Mouse (Mus musculus): ENCODE data around the gene Hsp90aa1. TPM values are rescaled to one million over a fixed set of nuclear protein-coding genes. Genes with fewer than 3 reads are reported as not detected.
"Not testable (repeated sequence)": the region's sequence is repeated elsewhere in the genome, so short reads cannot be mapped to it uniquely, and the experiment has no call there.

Gene Hsp90aa1
- polyA plus RNA-seq (2021), result 576 TPM

GRCm38 (mm10) chr12:110702556-110702955 is at the start of gene Hsp90aa1:
Hsp90aa1 (minus strand) TSS chr12:110702728.
- DNase-seq (ENCODE audit: low read depth, low spot score) (no peak), ATAC-seq (no peak)
- POLR2A ChIA-PET, result interaction anchor here (1.0 kb wide), 1 partner anchor 34 kb away, joined by 3 read pairs; no protein-coding TSS in a partner anchor
- TF ChIP-seq CTCF (IDR thresholded peaks at IDR 0.05), result no peak
- H3K27me3 ChIP-seq, result no peaks in the 10 kb centered on the region
- in situ Hi-C loops (cut with MboI; ENCODE audit: low pct_unique_long_range_greater_than_20kb), result no loop called here
- CTCF ChIA-PET, result interaction anchor here (1.0 to 2.2 kb wide), 14 partner anchors 9 to 142 kb away, joined by 3 to 9 read pairs (median 4); partner anchors contain the start of genes 1700001K19Rik and Wdr20

DNA sequence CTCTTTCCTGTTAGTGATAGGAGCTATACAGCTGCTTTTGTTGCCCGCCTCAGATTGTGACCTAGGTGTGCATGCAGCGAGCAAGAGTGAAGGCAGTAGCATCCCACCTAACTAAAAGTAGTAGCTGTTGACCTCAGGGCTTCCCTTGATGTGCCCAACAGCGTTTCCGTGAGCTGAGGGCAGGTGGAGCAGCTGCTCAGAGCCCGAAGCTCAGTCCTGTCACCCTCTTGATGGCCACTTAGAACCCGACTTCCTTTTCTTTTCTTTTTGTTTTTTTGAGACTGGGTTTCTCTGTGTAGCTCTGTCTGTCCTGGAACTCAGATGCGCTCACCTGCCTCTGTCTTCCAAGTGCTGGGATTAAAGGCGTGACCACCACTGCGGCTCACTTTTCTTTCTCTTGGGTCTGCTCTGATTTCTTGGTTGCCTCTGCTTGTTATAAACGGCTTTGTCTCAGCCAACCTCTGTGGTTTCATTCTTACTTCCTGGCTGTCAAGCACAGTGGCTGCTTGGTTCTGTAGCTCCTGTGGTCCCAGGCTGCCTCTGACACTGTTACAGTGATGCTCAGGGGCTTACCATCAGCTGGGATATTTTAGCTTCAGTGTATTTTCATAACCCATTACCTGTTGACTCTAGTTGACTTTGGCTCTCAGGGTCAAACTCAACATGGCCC is 48.4 kb upstream of the Hsp90aa1 start:
- ChIA-PET POLR2A (no interaction called here), CTCF (interaction anchor here (1.4 kb wide), 1 partner anchor 11 kb away, joined by 4 read pairs; no protein-coding TSS in a partner anchor)
- ATAC-seq (no peak), DNase-seq (ENCODE audit: low read depth, low spot score) (no peak)
- no peaks in the 10 kb centered on the region for H3K27me3 ChIP-seq
- no peak for TF ChIP-seq CTCF (IDR thresholded peaks at IDR 0.05)
- in situ Hi-C loops (cut with MboI; ENCODE audit: low pct_unique_long_range_greater_than_20kb), result no loop called here

DNA sequence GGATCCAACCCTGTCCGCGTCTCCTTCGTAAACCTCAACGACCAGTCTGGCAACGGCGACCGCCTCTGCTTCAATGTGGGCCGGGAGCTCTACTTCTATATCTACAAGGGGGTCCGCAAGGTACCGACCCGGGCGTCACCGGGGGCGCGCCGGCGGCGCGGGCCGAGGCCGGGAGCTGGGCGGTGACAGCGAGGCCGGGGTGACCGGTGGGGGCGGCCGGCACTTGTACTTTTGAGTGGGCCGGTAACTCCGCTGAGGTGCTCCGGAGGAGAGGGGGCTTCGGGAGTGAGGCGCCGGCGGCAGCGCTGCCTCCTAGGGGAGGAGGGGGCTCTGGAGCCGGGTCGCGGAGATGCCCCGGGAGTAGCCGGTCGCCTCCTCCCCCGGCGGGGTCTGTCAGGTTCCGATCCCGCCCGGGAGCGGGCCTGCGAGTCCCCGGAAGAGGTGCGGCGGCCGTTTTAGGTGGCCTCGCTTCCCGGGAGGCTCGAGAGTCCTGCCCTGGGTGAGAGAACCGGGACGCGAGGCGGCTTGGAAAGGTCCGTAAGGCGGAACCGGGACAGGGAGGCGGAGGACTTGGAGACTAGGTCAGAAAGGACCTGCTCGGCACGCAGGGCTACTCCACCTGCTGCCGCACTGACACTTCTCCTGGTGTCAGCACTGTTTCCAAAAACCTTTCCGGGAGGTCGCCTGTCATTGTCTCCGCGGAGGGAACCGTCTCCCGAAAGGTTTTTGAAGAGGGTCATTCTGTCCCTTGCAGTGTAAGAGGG is 35.8 kb upstream of the Hsp90aa1 start:
- peak; percentile 19 for ATAC-seq
- H3K27me3 ChIP-seq, result no peaks in the 10 kb centered on the region
- DNase-seq (ENCODE audit: low read depth, low spot score), result no peak
- no peak for TF ChIP-seq CTCF (IDR thresholded peaks at IDR 0.05)
- ChIA-PET POLR2A (interaction anchor here (0.7 to 1.5 kb wide), 4 partner anchors 32 to 71 kb away, joined by 3 to 4 read pairs (median 3); no protein-coding TSS in a partner anchor), CTCF (interaction anchor here (0.9 to 1.9 kb wide), 2 partner anchors 103 to 105 kb away, joined by 3 to 4 read pairs; partner anchors contain the start of gene Mok)
- in situ Hi-C loops (cut with MboI; ENCODE audit: low pct_unique_long_range_greater_than_20kb), result loop anchor here (10.0 kb wide), 1 partner anchor 106 kb away; the partner anchor contains the start of gene Mok

DNA sequence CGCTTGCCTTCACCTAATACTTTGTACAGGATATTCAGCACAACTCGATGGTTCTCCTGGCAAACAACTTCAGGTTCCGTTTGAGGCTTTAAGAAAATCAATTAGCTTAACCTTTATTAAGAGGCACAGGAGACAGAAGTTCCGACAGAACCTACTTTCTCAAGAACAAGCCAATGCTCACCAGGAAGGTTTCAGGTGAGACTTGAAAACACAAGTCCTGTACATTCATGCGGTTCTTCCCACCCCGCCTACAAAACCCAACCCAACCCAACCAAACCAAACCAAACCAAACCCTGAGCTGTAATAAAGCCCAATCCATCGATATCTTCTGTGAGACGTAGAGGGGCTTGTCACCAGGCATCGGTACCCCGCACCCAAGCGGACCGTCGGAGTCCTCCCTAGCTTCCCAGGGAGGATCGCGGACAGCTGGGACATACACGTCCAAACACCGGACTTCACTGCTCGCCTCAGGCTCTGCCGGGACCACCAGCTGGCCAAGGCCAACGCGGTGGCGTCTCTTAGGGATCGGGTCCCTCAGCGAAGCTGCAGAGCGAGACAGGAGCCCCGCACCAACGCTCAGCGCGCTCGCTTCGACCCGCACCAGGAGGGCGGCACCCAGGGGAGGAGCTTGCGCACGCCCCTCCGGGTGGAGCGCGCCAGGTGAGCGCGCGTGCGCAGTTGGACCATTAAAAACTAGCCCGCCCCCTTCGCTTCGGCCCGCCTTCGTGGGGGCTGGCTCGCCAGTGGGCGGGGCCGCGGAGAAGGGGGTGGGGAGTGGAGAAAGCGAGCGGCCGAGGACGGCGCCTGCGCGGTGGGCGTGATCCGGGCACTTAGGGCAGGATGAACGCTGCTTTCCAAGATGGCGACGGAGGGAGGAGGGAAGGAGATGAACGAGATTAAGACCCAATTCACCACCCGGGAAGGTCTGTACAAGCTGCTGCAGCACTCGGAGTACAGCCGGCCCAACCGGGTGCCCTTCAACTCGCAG is 34.9 kb upstream of the Hsp90aa1 start, which contains the start of gene Wdr20:
TSS of gene Wdr20 (plus strand) at position 775 of the 988 bp plus-strand sequence.
- POLR2A ChIA-PET, result interaction anchor here (0.7 to 1.5 kb wide), 6 partner anchors 32 to 72 kb away, joined by 3 to 4 read pairs (median 3); partner anchors contain the start of gene Hsp90aa1
- in situ Hi-C loops (cut with MboI; ENCODE audit: low pct_unique_long_range_greater_than_20kb), result loop anchor here (10.0 kb wide), 1 partner anchor 107 kb away; the partner anchor contains the start of gene Mok
- peak; percentile 75 for ATAC-seq

DNA sequence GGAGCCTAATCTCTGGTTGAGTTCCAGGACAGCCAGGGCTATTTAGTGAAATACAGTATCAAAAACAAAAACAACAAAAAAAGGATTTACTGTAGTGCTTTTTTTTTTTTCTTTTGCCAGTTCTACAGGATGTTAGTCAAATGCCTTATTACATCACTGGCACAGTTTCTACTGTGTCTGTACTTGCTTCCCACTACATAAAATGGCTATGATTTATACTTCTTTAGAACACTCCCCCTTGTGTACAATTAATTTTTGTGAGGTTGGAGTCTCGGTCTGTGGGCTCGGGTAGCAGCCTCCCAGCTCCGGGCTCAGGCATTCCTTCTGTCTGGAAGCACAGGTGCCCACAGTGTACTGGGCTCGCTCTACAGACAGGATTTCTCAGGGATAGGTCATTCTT is 34.1 kb upstream of the Hsp90aa1 start:
- DNase-seq (ENCODE audit: low read depth, low spot score), result no peak
- POLR2A ChIA-PET, result interaction anchor here (1.2 kb wide), 1 partner anchor 34 kb away, joined by 3 read pairs; the partner anchor contains the start of gene Hsp90aa1
- no peak for ATAC-seq
- in situ Hi-C loops (cut with MboI; ENCODE audit: low pct_unique_long_range_greater_than_20kb), result loop anchor here (10.0 kb wide), 1 partner anchor 108 kb away; the partner anchor contains the start of gene Mok
- no peaks in the 10 kb centered on the region for H3K27me3 ChIP-seq
- no peak for TF ChIP-seq CTCF (IDR thresholded peaks at IDR 0.05)
- CTCF ChIA-PET, result interaction anchor here (1.3 to 1.9 kb wide), 2 partner anchors 34 to 107 kb away, joined by 3 to 4 read pairs; partner anchors contain the start of gene Hsp90aa1

More for the DNA sequence above, 34.9 kb upstream of the Hsp90aa1 start, which contains the start of gene Wdr20:
- peak; percentile 56 for DNase-seq (ENCODE audit: low read depth, low spot score)
- CTCF ChIA-PET, result interaction anchor here (0.9 to 1.9 kb wide), 3 partner anchors 34 to 106 kb away, joined by 3 to 4 read pairs (median 3); partner anchors contain the start of genes Hsp90aa1 and Mok
- no peaks in the 10 kb centered on the region for H3K27me3 ChIP-seq
- TF ChIP-seq CTCF (IDR thresholded peaks at IDR 0.05), result no peak

GRCm38 (mm10) chr12:110733254-110733653 is 30.7 kb upstream of the Hsp90aa1 start:
- in situ Hi-C loops (cut with MboI; ENCODE audit: low pct_unique_long_range_greater_than_20kb), result loop anchor here (10.0 kb wide), 1 partner anchor 112 kb away; the partner anchor contains the start of gene Mok
- not testable (repeated sequence) for DNase-seq (ENCODE audit: low read depth, low spot score); ATAC-seq; H3K27me3 ChIP-seq
- ChIA-PET POLR2A (interaction anchor here (0.7 kb wide), 1 partner anchor 73 kb away, joined by 7 read pairs; no protein-coding TSS in a partner anchor), CTCF (interaction anchor here (1.3 kb wide), 2 partner anchors 17 to 19 kb away, joined by 4 to 5 read pairs; no protein-coding TSS in a partner anchor)

DNA sequence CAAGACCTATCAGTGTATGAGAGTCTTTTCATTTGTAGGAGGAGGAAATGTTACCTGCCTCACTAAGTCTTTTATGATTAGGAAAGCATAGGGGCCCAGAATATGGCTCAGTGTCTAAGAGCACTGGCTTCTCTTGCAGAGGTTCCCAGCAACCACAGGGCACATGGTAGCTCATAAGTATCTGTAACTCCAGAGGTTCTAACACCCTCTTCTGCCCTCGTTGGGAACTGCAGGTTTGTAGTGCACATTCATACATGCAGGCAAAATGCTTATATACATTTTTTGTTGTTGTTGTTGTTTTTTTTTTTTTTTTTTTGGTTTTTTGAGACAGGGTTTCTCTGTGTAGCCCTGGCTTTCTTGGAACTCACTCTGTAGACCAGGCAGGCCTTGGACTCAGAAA is 23.9 kb upstream of the Hsp90aa1 start:
- ChIA-PET CTCF (no interaction called here), POLR2A (no interaction called here)
- ATAC-seq, result no peak
- no peaks in the 10 kb centered on the region for H3K27me3 ChIP-seq
- no peak for TF ChIP-seq CTCF (IDR thresholded peaks at IDR 0.05)
- in situ Hi-C loops (cut with MboI; ENCODE audit: low pct_unique_long_range_greater_than_20kb), result no loop called here
- no peak for DNase-seq (ENCODE audit: low read depth, low spot score)

- no peak for ATAC-seq
- no peak for DNase-seq (ENCODE audit: low read depth, low spot score)
- ChIA-PET CTCF (no interaction called here), POLR2A (no interaction called here)
- no peak for TF ChIP-seq CTCF (IDR thresholded peaks at IDR 0.05)
- no peaks in the 10 kb centered on the region for H3K27me3 ChIP-seq
- in situ Hi-C loops (cut with MboI; ENCODE audit: low pct_unique_long_range_greater_than_20kb), result no loop called here
Observed at GRCm38 (mm10) chr12:110725489-110725888, 23.0 kb upstream of the Hsp90aa1 start.

- ATAC-seq (no peak), DNase-seq (ENCODE audit: low read depth, low spot score) (no peak)
- ChIA-PET CTCF (no interaction called here), POLR2A (no interaction called here)
- in situ Hi-C loops (cut with MboI; ENCODE audit: low pct_unique_long_range_greater_than_20kb), result no loop called here
- no peak for TF ChIP-seq CTCF (IDR thresholded peaks at IDR 0.05)
- H3K27me3 ChIP-seq, result no peaks in the 10 kb centered on the region
Observed at GRCm38 (mm10) chr12:110725051-110725450, 22.5 kb upstream of the Hsp90aa1 start.
